15 mouse cellular contexts compared by ENCODE assay signal in genomic region chr2:32439177-32439576, GRCm38 (mm10). TPM values are rescaled to one million over a fixed set of nuclear protein-coding genes. Genes with fewer than 3 reads are reported as not detected.
DNase-seq lines count a peak whose midpoint lies in the region; ATAC-seq lines count a peak whose summit lies in the region.
"Had no signal": no experiment of that assay in that cellular context is flagged by ENCODE, and none has a peak within 500 bp of the region (broad histone marks: within the 10 kb centered on the region; RNA-seq: fewer than 3 reads in every experiment).

No protein-coding gene starts in this region.

- H3K9ac ChIP-seq in embryonic facial prominence, embryonic 15.5 days, result no peak overlapping the region
- H3K9ac ChIP-seq in intestine, embryonic 16.5 days (ENCODE audit: low read depth, low read length), result no peak overlapping the region
- no peak overlapping the region for H3K9ac ChIP-seq in intestine, embryonic 15.5 days

- H3K4me1 ChIP-seq in embryonic facial prominence, embryonic 15.5 days, result peaks cover 34% of the 10 kb centered on the region
- peaks cover 39% of the 10 kb centered on the region for H3K4me1 ChIP-seq in embryonic facial prominence, embryonic 10.5 days
- H3K4me1 ChIP-seq in intestine, embryonic 16.5 days (ENCODE audit: control insufficient read depth, insufficient read depth, low read length), result peaks cover 41% of the 10 kb centered on the region
- peaks cover 36% of the 10 kb centered on the region for H3K4me1 ChIP-seq in intestine, embryonic 15.5 days (replicated peaks)

- no peaks in the 10 kb centered on the region for H3K36me3 ChIP-seq in embryonic facial prominence, embryonic 15.5 days
- H3K36me3 ChIP-seq in embryonic facial prominence, embryonic 10.5 days (replicated peaks), result 0 out of 2 replicates have a peak, but pooled peaks cover 6% of the 10 kb centered on the region
- no peaks in the 10 kb centered on the region for H3K36me3 ChIP-seq in intestine, embryonic 16.5 days (ENCODE audit: control insufficient read depth, insufficient read depth, low read length)
- no peaks in the 10 kb centered on the region for H3K36me3 ChIP-seq in intestine, embryonic 15.5 days

- 0 out of 2 replicates have a peak overlapping the region, but pooled peaks have one; percentile 28 for H3K27ac ChIP-seq in embryonic facial prominence, embryonic 15.5 days (replicated peaks)
- H3K27ac ChIP-seq in embryonic facial prominence, embryonic 10.5 days (replicated peaks), result no peak overlapping the region
- H3K27ac ChIP-seq in intestine, embryonic 16.5 days (ENCODE audit: low read length), result peak overlapping the region; percentile 81; the same call in 1 of the 2 replicates
- H3K27ac ChIP-seq in intestine, embryonic 15.5 days, result no peak overlapping the region

- no peaks in the 10 kb centered on the region for H3K9me3 ChIP-seq in embryonic facial prominence, embryonic 15.5 days (replicated peaks)
- no peaks in the 10 kb centered on the region for H3K9me3 ChIP-seq in embryonic facial prominence, embryonic 10.5 days
- no peaks in the 10 kb centered on the region for H3K9me3 ChIP-seq in intestine, embryonic 16.5 days (ENCODE audit: control insufficient read depth, low read length)
- H3K9me3 ChIP-seq in intestine, embryonic 15.5 days, result no peaks in the 10 kb centered on the region
- H3K9me3 ChIP-seq: G1E had no signal

- ATAC-seq in embryonic facial prominence, embryonic 15.5 days (ENCODE audit: insufficient number of reproducible peaks, low FRiP score, low TSS enrichment, low read depth), result no peak
- no peak for ATAC-seq in intestine, embryonic 16.5 days
- no peak for ATAC-seq in intestine, embryonic 15.5 days

- 41% methylated on average over 6 of the region's 6 CpGs for WGBS in embryonic facial prominence, embryonic 15.5 days
- WGBS in embryonic facial prominence, embryonic 10.5 days, result 53% methylated on average over 6 of the region's 6 CpGs
- 57% methylated on average over 6 of the region's 6 CpGs for WGBS in intestine, embryonic 16.5 days
- WGBS in intestine, embryonic 15.5 days, result 57% methylated on average over 6 of the region's 6 CpGs

- H3K4me3 ChIP-seq in embryonic facial prominence, embryonic 15.5 days (replicated peaks), result no peak overlapping the region
- H3K4me3 ChIP-seq in embryonic facial prominence, embryonic 10.5 days, result no peak overlapping the region
- no peak overlapping the region for H3K4me3 ChIP-seq in intestine, embryonic 16.5 days (ENCODE audit: low read length)
- H3K4me3 ChIP-seq in intestine, embryonic 15.5 days (replicated peaks), result no peak overlapping the region

- no peak for DNase-seq in embryonic facial prominence, embryonic 10.5 days (ENCODE audit: low spot score)
- peak; percentile 26 for DNase-seq in retina, embryonic 14.5 days (ENCODE audit: low spot score)
- no peak for DNase-seq in retina, postnatal 1 day
- no peak for DNase-seq in testis, postnatal 14 days (ENCODE audit: low spot score)
- no peak for DNase-seq in c-Kit-positive CD71-positive TER-119-positive erythroid progenitor cells, embryonic 14.5 days (ENCODE audit: low spot score)
- DNase-seq: cerebellum, adult 9-10 months; heart, adult 11 months; heart, postnatal 10 days; layer of hippocampus, adult 9-11 months; left cerebral cortex, postnatal 4 days; thymus, adult 2 months had no signal

- no peak overlapping the region for H3K4me2 ChIP-seq in embryonic facial prominence, embryonic 15.5 days (replicated peaks)
- H3K4me2 ChIP-seq in intestine, embryonic 16.5 days (ENCODE audit: low read depth, low read length), result no peak overlapping the region
- H3K4me2 ChIP-seq in intestine, embryonic 15.5 days (replicated peaks), result no peak overlapping the region

- H3K27me3 ChIP-seq in embryonic facial prominence, embryonic 15.5 days, result no peaks in the 10 kb centered on the region
- H3K27me3 ChIP-seq in embryonic facial prominence, embryonic 10.5 days (replicated peaks; ENCODE audit: low read depth, poor library complexity, severe bottlenecking), result no peaks in the 10 kb centered on the region
- no peaks in the 10 kb centered on the region for H3K27me3 ChIP-seq in intestine, embryonic 16.5 days (replicated peaks; ENCODE audit: control insufficient read depth, insufficient read depth, low read length)
- H3K27me3 ChIP-seq in intestine, embryonic 15.5 days (replicated peaks), result no peaks in the 10 kb centered on the region

RNA-seq across cellular contexts. Expression of gene Naif1, which starts 11.1 kb away (rescaled TPM):
- 6.2 and 6.5 TPM in 2 replicates for polyA plus RNA-seq in embryonic facial prominence, embryonic 15.5 days (2015; fragmentation: Nextera tagmentation; extraction: Ambion mirVana)
- polyA plus RNA-seq in embryonic facial prominence, embryonic 10.5 days (2016; fragmentation: Nextera tagmentation; extraction: Ambion mirVana), result 6.4 and 6.8 TPM in 2 replicates
- polyA plus RNA-seq in intestine, embryonic 16.5 days (2015; fragmentation: Nextera tagmentation; extraction: Ambion mirVana), result 5.1 and 5.3 TPM in 2 replicates
- 4.7 and 5.0 TPM in 2 replicates for polyA plus RNA-seq in intestine, embryonic 15.5 days (2015; fragmentation: Nextera tagmentation; extraction: Ambion mirVana)

RNA-seq across cellular contexts. Expression of gene Slc25a25, which starts 12.1 kb away (rescaled TPM):
- polyA plus RNA-seq in embryonic facial prominence, embryonic 15.5 days (2015; fragmentation: Nextera tagmentation; extraction: Ambion mirVana), result 20.8 and 22.1 TPM in 2 replicates
- 29.8 and 31.8 TPM in 2 replicates for polyA plus RNA-seq in embryonic facial prominence, embryonic 10.5 days (2016; fragmentation: Nextera tagmentation; extraction: Ambion mirVana)
- polyA plus RNA-seq in intestine, embryonic 16.5 days (2015; fragmentation: Nextera tagmentation; extraction: Ambion mirVana), result 19.3 and 19.9 TPM in 2 replicates
- 20.0 and 20.1 TPM in 2 replicates for polyA plus RNA-seq in intestine, embryonic 15.5 days (2015; fragmentation: Nextera tagmentation; extraction: Ambion mirVana)

RNA-seq across cellular contexts. Expression of gene Ptges2, which starts 43.5 kb away (rescaled TPM):
- 28.3 and 29.8 TPM in 2 replicates for polyA plus RNA-seq in embryonic facial prominence, embryonic 15.5 days (2015; fragmentation: Nextera tagmentation; extraction: Ambion mirVana)
- polyA plus RNA-seq in embryonic facial prominence, embryonic 10.5 days (2016; fragmentation: Nextera tagmentation; extraction: Ambion mirVana), result 32.2 and 32.5 TPM in 2 replicates
- 49.1 and 49.8 TPM in 2 replicates for polyA plus RNA-seq in intestine, embryonic 16.5 days (2015; fragmentation: Nextera tagmentation; extraction: Ambion mirVana)
- 43.5 and 48.2 TPM in 2 replicates for polyA plus RNA-seq in intestine, embryonic 15.5 days (2015; fragmentation: Nextera tagmentation; extraction: Ambion mirVana)

RNA-seq across cellular contexts. Expression of gene Lcn2, which starts 51.1 kb away (rescaled TPM):
- polyA plus RNA-seq in embryonic facial prominence, embryonic 15.5 days (2015; fragmentation: Nextera tagmentation; extraction: Ambion mirVana), result 5.6 and 6.5 TPM in 2 replicates
- polyA plus RNA-seq in embryonic facial prominence, embryonic 10.5 days (2016; fragmentation: Nextera tagmentation; extraction: Ambion mirVana), result not detected in 2 replicates
- polyA plus RNA-seq in intestine, embryonic 16.5 days (2015; fragmentation: Nextera tagmentation; extraction: Ambion mirVana), result 2.2 and 4.2 TPM in 2 replicates
- 1.8 and 4.7 TPM in 2 replicates for polyA plus RNA-seq in intestine, embryonic 15.5 days (2015; fragmentation: Nextera tagmentation; extraction: Ambion mirVana)

RNA-seq across cellular contexts. Expression of gene 1110008P14Rik, which starts 57.4 kb away (rescaled TPM):
- 71.6 and 71.9 TPM in 2 replicates for polyA plus RNA-seq in embryonic facial prominence, embryonic 15.5 days (2015; fragmentation: Nextera tagmentation; extraction: Ambion mirVana)
- 35.0 and 39.3 TPM in 2 replicates for polyA plus RNA-seq in embryonic facial prominence, embryonic 10.5 days (2016; fragmentation: Nextera tagmentation; extraction: Ambion mirVana)
- polyA plus RNA-seq in intestine, embryonic 16.5 days (2015; fragmentation: Nextera tagmentation; extraction: Ambion mirVana), result 44.2 and 45.8 TPM in 2 replicates
- 38.6 and 42.5 TPM in 2 replicates for polyA plus RNA-seq in intestine, embryonic 15.5 days (2015; fragmentation: Nextera tagmentation; extraction: Ambion mirVana)

Comparison
In these comparisons a context has a peak if more than half of its experiments do, and no peak if none do; other contexts are left out.
1. H3K27ac ChIP-seq: peak in embryonic facial prominence, embryonic 15.5 days (single experiment) and intestine, embryonic 16.5 days (single experiment); none in embryonic facial prominence, embryonic 10.5 days (single experiment) and intestine, embryonic 15.5 days (single experiment).